Mouse (Mus musculus): ENCODE results near the gene Gm10376.
"Not testable (repeated sequence)": the region's sequence is repeated elsewhere in the genome, so short reads cannot be mapped to it uniquely, and the experiment has no call there.

- not testable (repeated sequence) for TF ChIP-seq CTCF (IDR thresholded peaks at IDR 0.05; ENCODE audit: low read depth, low read length); TAL1 (conservative IDR thresholded peaks at IDR 0.05; ENCODE audit: low read depth, low read length); GATA1 (IDR thresholded peaks at IDR 0.05; ENCODE audit: borderline replicate concordance, low read length)
Observed at GRCm38 (mm10) chr14:43058063-43058462, 42.6 kb upstream of the Gm10376 start.

Data from G1E (cell line).